Mouse (Mus musculus) hindbrain, embryonic 11.5 days (tissue): Measurements from ENCODE around the gene F2r. TPM values are rescaled to one million over a fixed set of nuclear protein-coding genes. Genes with fewer than 3 reads are reported as not detected.

Experiments used
- ATAC-seq: fragments of 200-750 bp; cut with Nextera tagmentation; 2 replicates; pipeline ENCODE4 v1.8.0; 2017; ENCODE audit warnings: mild to moderate bottlenecking, moderate TSS enrichment, moderate library complexity; ENCODE audit not compliant: low FRiP score
- DNase-seq: peaks from one replicate; pipeline ENCODE4 v3.0.0-alpha.2; 2015; ENCODE audit warnings: low spot score
- H3K27ac ChIP-seq: fragments of 300-500 bp; sonication (generic); 2 replicates; pipeline ENCODE4 v1.5.1; 2014; ENCODE audit warnings: mild to moderate bottlenecking, low read depth, low read length
- H3K27me3 ChIP-seq: fragments of 300-500 bp; sonication (generic); 2 replicates; pipeline ENCODE4 v1.6.1; 2014; ENCODE audit warnings: mild to moderate bottlenecking, low read length, moderate library complexity, mixed read lengths; ENCODE audit not compliant: control insufficient read depth, insufficient read depth
- H3K36me3 ChIP-seq: fragments of 300-500 bp; sonication (generic); 2 replicates; pipeline ENCODE4 v1.6.1; 2014; ENCODE audit warnings: mild to moderate bottlenecking, low read length, moderate library complexity, mixed read lengths; ENCODE audit not compliant: control insufficient read depth, insufficient read depth
- H3K4me1 ChIP-seq: fragments of 300-500 bp; sonication (generic); replicated peaks from 2 replicates; pipeline ENCODE4 v1.6.1; 2014; ENCODE audit warnings: low read length, mixed read lengths; ENCODE audit not compliant: control insufficient read depth, insufficient read depth
- H3K4me2 ChIP-seq: fragments of 300-500 bp; sonication (generic); replicated peaks from 2 replicates; pipeline ENCODE4 v1.6.1; 2014; ENCODE audit warnings: mild to moderate bottlenecking, low read depth, low read length
- H3K4me3 ChIP-seq: fragments of 300-500 bp; sonication (generic); 2 replicates; pipeline ENCODE4 v1.5.1; 2014; ENCODE audit warnings: low read depth, low read length
- H3K9ac ChIP-seq: fragments of 300-500 bp; sonication (generic); 2 replicates; pipeline ENCODE4 v1.6.1; 2014; ENCODE audit warnings: low read depth, low read length
- H3K9me3 ChIP-seq: fragments of 300-500 bp; sonication (generic); 2 replicates; pipeline ENCODE4 v1.6.1; 2016; ENCODE audit warnings: low read length; ENCODE audit not compliant: control insufficient read depth
- WGBS: fragments of 180-500 bp; shearing (Covaris S2); extraction: QIAGEN DNeasy Blood & Tissue Kit; methylation state at CpG from one replicate; pipeline ENCODE4 v1.1.7; 2014; 5-methylcytosine and 5-hydroxymethylcytosine counted together
- polyA plus RNA-seq: library from polyadenylated mRNA; unstranded; fragments of >200 nt; fragmentation: Nextera tagmentation; extraction: Ambion mirVana; gene quantifications from 2 replicates; pipeline ENCODE4 v1.2.1, GENCODE M21; 2014

The F2r gene
- polyA plus RNA-seq, 1 experiment from 2014 or later = 123 TPM

DNA sequence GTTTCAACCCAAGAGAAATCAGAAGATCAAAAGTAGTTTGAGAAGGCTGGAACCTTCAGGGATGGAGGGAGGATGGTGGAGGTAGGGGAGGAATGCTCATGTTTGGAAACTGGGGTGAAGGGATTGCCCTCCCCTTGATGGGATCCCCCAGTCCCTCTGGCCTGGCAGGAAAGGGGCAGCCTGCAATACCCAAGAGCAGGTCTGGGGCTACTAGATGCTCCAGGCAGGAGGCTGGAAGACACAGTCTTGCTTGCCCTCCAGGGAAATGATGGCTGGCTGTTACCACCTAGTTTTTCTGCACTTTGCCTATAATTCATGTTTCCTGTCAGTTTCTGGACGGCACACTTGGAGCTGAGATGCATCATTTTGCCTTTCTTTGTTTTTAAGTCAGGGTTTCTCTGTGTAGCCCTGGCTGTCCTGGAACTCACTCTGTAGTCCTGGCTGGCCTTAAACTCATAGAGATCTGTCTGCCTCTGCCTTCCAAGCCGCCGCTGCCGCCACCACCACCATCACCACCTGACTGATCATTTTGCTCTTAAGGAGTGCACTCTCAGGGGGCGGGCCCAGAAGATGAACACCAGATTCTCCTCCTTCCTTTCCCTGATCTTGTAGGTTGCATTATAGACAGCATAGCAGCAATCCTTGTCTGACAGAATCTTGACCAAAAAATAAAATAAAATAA, 40.1 kb downstream of the F2r start:
- Histone ChIP-seq H3K9me3 (no peaks in the 10 kb centered on the region), H3K4me2 (no peak overlapping the region), H3K27me3 (no peaks in the 10 kb centered on the region), H3K27ac (no peak overlapping the region), H3K4me1 (no peaks in the 10 kb centered on the region), H3K4me3 (no peak overlapping the region), H3K9ac (no peak overlapping the region), H3K36me3 (no peaks in the 10 kb centered on the region)
- WGBS = 87% methylated on average over 5 of the region's 5 CpGs
- DNase-seq = no peak
- no peak for ATAC-seq

DNA sequence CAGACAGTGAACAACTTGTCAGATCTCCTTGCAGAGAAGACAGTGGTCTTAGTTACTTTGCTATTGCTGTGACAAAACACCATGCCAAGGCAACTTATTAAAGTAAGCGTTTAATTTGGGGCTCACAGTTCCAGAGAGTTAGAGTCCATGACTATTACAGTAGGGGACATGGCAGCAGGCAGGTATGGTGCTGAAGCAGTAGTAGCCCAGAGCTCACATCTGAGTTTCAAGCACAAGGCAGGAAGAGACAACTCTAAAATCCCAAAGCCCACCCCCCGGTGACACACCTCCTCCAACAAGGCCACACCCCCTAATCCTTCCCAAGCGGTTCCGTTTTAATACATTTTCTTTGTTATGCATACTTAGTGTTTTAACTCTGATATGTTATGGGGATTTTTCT, 47.4 kb downstream of the F2r start:
- H3K4me3 ChIP-seq = no peak overlapping the region
- DNase-seq (no peak), ATAC-seq (no peak)
- no peaks in the 10 kb centered on the region for H3K4me1 ChIP-seq
- 96% methylated on average over 4 of the region's 4 CpGs for WGBS
- H3K9me3 ChIP-seq = no peaks in the 10 kb centered on the region; the same call in 1 of the 2 replicates
- no peak overlapping the region for H3K4me2 ChIP-seq
- no peaks in the 10 kb centered on the region for H3K27me3 ChIP-seq
- no peak overlapping the region for H3K9ac ChIP-seq
- H3K27ac ChIP-seq = no peak overlapping the region
- H3K36me3 ChIP-seq = no peaks in the 10 kb centered on the region

DNA sequence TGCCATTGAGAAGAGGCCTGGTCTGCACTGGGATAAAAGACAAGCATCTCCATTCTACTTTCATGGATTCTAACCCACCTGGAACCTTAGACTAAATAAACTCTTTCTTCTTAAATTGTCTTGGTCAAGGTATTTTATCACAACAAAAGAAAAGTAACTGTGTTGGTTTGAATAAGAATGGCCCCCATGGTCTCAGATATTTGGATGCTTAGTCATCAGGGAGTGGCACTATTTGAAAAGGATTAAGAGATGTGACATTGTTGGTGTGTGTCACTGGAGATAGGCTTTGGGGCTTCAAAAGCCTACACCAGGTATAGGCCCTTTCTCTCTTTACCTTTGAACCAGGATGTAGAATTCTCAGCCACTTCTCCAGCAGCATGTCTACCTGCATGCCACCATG, 49.0 kb downstream of the F2r start:
- DNase-seq (no peak), ATAC-seq (no peak)
- H3K4me1 ChIP-seq = no peaks in the 10 kb centered on the region
- no peak overlapping the region for H3K9ac ChIP-seq
- no peak overlapping the region for H3K4me3 ChIP-seq
- no peak overlapping the region for H3K27ac ChIP-seq
- H3K36me3 ChIP-seq = no peaks in the 10 kb centered on the region
- no peaks in the 10 kb centered on the region for H3K27me3 ChIP-seq
- no peaks in the 10 kb centered on the region; the same call in 1 of the 2 replicates for H3K9me3 ChIP-seq
- H3K4me2 ChIP-seq = no peak overlapping the region

DNA sequence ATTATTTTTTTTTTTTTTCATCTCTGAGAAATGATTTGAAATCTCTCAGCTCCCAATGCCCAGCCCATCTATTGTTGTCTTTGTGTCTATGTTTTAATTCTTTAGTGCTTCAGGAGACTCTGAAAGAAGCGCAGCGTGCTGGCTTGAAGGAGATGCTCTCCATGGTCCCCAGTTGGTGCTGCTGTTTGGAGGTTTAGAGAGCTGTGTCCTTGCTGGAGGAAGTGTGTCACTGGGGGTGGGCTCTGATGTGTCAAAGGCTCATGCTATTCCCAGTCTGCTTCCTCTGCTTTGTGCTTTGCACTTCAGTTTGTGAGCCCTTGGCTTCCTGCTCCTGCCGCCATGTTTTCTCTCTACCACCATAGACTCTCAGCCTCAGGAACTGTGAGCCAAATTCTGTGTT, 50.0 kb downstream of the F2r start:
- H3K4me2 ChIP-seq = no peak overlapping the region
- DNase-seq = no peak

DNA sequence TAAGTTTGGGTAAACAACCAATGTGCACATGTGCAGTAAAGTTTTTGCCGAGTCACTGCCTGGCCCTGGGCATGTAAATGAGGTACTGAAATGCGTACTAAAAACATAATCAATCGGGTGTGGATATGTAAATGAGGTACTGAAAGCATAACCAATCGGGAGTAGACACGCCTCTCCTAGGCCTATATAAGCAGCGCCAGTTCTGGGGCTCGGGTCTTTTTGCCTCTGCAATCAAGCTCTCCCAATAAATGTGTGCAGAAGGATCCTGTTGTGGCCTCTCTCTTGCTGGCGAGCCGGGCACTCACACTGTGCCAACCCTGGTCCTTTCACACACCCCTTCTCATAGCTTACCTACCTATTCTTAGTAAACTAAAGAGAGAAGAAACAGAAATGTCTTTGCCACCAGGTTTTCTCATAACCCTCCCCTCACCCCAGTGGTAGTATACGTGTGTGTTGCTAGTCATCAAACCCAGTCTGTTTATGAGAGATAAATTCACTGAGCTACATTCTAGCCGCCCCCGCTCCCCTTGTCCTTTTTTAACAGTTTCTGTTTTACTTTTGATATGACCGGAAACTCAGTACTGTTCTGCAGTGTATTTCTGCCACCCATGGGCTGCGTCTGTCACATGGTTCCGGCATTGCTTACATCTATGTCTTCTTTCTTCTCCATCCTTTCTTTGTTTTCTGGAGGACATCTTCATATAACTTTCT, 51.3 kb downstream of the F2r start:
- Histone ChIP-seq H3K4me1 (no peaks in the 10 kb centered on the region), H3K9ac (no peak overlapping the region), H3K4me2 (no peak overlapping the region), H3K4me3 (no peak overlapping the region), H3K36me3 (no peaks in the 10 kb centered on the region), H3K27me3 (no peaks in the 10 kb centered on the region), H3K9me3 (no peaks in the 10 kb centered on the region; the same call in 1 of the 2 replicates), H3K27ac (no peak overlapping the region)
- WGBS = 93% methylated on average over 15 of the region's 15 CpGs
- DNase-seq (no peak), ATAC-seq (no peak)

More for the DNA sequence above, 50.0 kb downstream of the F2r start:
- Histone ChIP-seq H3K27me3 (no peaks in the 10 kb centered on the region), H3K27ac (no peak overlapping the region), H3K9me3 (no peaks in the 10 kb centered on the region; the same call in 1 of the 2 replicates), H3K4me3 (no peak overlapping the region), H3K36me3 (no peaks in the 10 kb centered on the region), H3K9ac (no peak overlapping the region), H3K4me1 (no peaks in the 10 kb centered on the region)
- ATAC-seq = no peak
- WGBS = 96% methylated on average over 3 of the region's 3 CpGs

DNA sequence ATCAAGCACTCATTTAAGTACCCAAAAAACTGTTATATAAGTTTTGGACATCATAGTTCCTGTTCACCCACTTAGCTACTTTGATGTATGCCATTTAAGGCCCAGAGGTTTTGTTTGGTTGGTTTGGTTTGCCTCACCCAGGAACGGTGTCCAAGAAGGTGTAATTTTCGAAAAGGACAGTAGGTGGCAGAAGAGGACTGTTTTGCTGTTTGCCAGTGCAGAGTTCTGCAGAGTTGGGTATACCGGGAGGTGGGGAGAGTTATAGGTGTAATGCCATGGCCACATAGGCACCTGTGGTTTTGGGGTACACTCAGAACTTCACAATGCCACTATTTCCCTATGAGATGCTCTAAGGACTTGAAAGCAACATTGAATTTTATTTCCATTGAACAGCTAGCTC, 54.6 kb downstream of the F2r start:
- Histone ChIP-seq H3K4me2 (no peak overlapping the region), H3K9ac (no peak overlapping the region), H3K4me3 (no peak overlapping the region), H3K36me3 (no peaks in the 10 kb centered on the region), H3K4me1 (no peaks in the 10 kb centered on the region), H3K27me3 (no peaks in the 10 kb centered on the region), H3K9me3 (no peaks in the 10 kb centered on the region), H3K27ac (no peak overlapping the region)
- WGBS = 0% methylated on average over 3 of the region's 3 CpGs
- peak; percentile 69; the same call in 1 of the 2 replicates for ATAC-seq
- DNase-seq = peak; percentile 89

DNA sequence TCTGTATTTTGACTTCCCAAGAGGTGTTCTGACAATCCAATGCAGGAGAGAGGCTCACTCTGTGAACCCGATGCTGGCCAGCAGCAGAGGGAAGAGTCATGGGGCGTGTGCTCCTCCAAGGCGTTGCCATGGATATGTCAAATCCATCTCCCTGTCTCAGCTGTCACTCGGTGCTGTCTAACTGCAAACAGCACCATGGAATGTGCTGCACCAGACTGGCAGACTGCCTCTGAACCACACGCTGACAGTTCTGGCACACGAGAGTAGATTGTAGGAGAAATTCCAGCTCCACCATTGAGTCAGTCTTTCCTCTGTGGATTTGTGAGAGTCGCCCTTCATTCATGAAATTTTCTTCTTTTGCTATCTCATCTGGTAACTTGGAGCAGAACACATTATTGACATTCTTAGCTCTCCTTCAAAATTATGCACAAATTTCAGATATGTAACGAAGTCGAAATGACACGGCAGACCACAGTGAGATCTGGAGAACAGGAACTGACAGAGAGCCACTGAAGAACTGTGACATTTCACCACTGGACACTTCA, 55.1 kb downstream of the F2r start:
- H3K4me2 ChIP-seq = no peak overlapping the region
- no peaks in the 10 kb centered on the region for H3K9me3 ChIP-seq
- DNase-seq (no peak), ATAC-seq (no peak)
- no peak overlapping the region for H3K27ac ChIP-seq
- 59% methylated on average over 10 of the region's 10 CpGs for WGBS
- H3K9ac ChIP-seq = no peak overlapping the region
- H3K4me3 ChIP-seq = no peak overlapping the region
- no peaks in the 10 kb centered on the region for H3K27me3 ChIP-seq
- H3K36me3 ChIP-seq = no peaks in the 10 kb centered on the region
- H3K4me1 ChIP-seq = no peaks in the 10 kb centered on the region

DNA sequence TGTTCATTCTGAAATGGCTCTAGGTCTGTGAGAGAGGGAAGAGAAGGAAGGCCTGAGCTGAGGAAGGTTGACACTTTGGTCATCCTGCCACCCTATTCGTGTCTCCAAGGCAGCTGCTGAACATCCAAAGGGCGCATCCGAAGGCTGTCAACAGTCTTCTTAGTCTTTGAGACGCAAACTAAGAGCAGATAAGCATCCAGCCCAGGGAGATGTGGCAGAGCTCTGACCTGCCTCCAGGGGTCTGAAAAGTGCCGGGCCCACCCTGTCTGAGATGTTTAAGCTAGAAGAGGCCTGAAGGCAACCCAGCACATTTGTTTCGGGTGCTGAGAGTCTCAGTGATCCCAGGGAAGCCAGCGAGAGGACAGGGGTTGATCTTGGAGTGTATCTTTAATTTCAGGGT, 61.0 kb downstream of the F2r start:
- H3K36me3 ChIP-seq = no peaks in the 10 kb centered on the region
- DNase-seq = no peak
- H3K4me2 ChIP-seq = no peak overlapping the region
- no peaks in the 10 kb centered on the region for H3K4me1 ChIP-seq
- no peak overlapping the region for H3K27ac ChIP-seq
- no peaks in the 10 kb centered on the region for H3K9me3 ChIP-seq
- no peak overlapping the region for H3K9ac ChIP-seq
- ATAC-seq = no peak
- 82% methylated on average over 7 of the region's 7 CpGs for whole genome bisulfite sequencing
- H3K4me3 ChIP-seq = no peak overlapping the region
- H3K27me3 ChIP-seq = no peaks in the 10 kb centered on the region
